ENCODE assay signal across 8 mouse cellular contexts in genomic region chr11:79736232-79737006, GRCm38 (mm10).
DNase-seq lines count a peak whose midpoint lies in the region; ATAC-seq and TF ChIP-seq lines count a peak whose summit lies in the region.

No protein-coding gene starts in this region.

- H3K4me2 ChIP-seq in heart, embryonic 16.5 days (ENCODE audit: low read depth, low read length) = no peak overlapping the region
- no peak overlapping the region for H3K4me2 ChIP-seq in hindbrain, embryonic 16.5 days (ENCODE audit: low read length)
- H3K4me2 ChIP-seq in midbrain, embryonic 15.5 days = no peak overlapping the region

- no peak for TF ChIP-seq POLR2A in brain, embryonic 14.5 days (IDR thresholded peaks at IDR 0.05; ENCODE audit: borderline replicate concordance, extremely low read depth, insufficient read depth, insufficient read length, poor library complexity, severe bottlenecking)

- 71% methylated on average over 15 of the region's 15 CpGs for WGBS in heart, embryonic 16.5 days
- 73% methylated on average over 15 of the region's 15 CpGs for WGBS in hindbrain, embryonic 16.5 days
- 80% methylated on average over 15 of the region's 15 CpGs for WGBS in midbrain, embryonic 15.5 days

- no peaks in the 10 kb centered on the region for H3K36me3 ChIP-seq in heart, embryonic 16.5 days (ENCODE audit: control insufficient read depth, insufficient read depth)
- H3K36me3 ChIP-seq in hindbrain, embryonic 16.5 days (ENCODE audit: control insufficient read depth, insufficient read depth, low read length) = no peaks in the 10 kb centered on the region
- H3K36me3 ChIP-seq in midbrain, embryonic 15.5 days (replicated peaks) = no peaks in the 10 kb centered on the region

- intact Hi-C loops in heart, postnatal 10 days (cut with DNase I) = no loop called here

- H3K4me1 ChIP-seq in heart, embryonic 16.5 days (ENCODE audit: control insufficient read depth, insufficient read depth, low read length) = peaks cover 35% of the 10 kb centered on the region
- peaks cover 15% of the 10 kb centered on the region for H3K4me1 ChIP-seq in hindbrain, embryonic 16.5 days (ENCODE audit: control insufficient read depth, insufficient read depth, low read depth, low read length)
- peaks cover 11% of the 10 kb centered on the region; the same call in 1 of the 2 replicates for H3K4me1 ChIP-seq in midbrain, embryonic 15.5 days

- H3K4me3 ChIP-seq in heart, embryonic 16.5 days (ENCODE audit: low read length) = no peak overlapping the region
- H3K4me3 ChIP-seq in hindbrain, embryonic 16.5 days (ENCODE audit: low read length) = no peak overlapping the region
- H3K4me3 ChIP-seq in midbrain, embryonic 15.5 days = no peak overlapping the region

- H3K9ac ChIP-seq in heart, embryonic 16.5 days (ENCODE audit: low read length) = no peak overlapping the region
- H3K9ac ChIP-seq in hindbrain, embryonic 16.5 days (ENCODE audit: low read depth, low read length) = no peak overlapping the region
- no peak overlapping the region for H3K9ac ChIP-seq in midbrain, embryonic 15.5 days

- peak; percentile 46; the same call in 1 of the 2 replicates for TF ChIP-seq CTCF in brain, embryonic 14.5 days (IDR thresholded peaks at IDR 0.05; ENCODE audit: borderline replicate concordance, extremely low read depth, insufficient read depth, insufficient read length)

- no peak for DNase-seq in heart, postnatal 10 days
- peak; percentile 84 for DNase-seq in brain, embryonic 14.5 days (ENCODE audit: low read depth)
- DNase-seq in spleen, postnatal 36 days (ENCODE audit: low spot score in 2 of 2) = no peak
- no peak for DNase-seq in left cerebral cortex, adult 9 months (ENCODE audit: low spot score in 2 of 2)
- DNase-seq in layer of hippocampus, postnatal 36 days = no peak

- H3K27me3 ChIP-seq in heart, embryonic 16.5 days (ENCODE audit: control insufficient read depth, insufficient read depth, low read length) = no peaks in the 10 kb centered on the region
- H3K27me3 ChIP-seq in hindbrain, embryonic 16.5 days (replicated peaks; ENCODE audit: control insufficient read depth, insufficient read depth, low read length) = no peaks in the 10 kb centered on the region
- no peaks in the 10 kb centered on the region for H3K27me3 ChIP-seq in midbrain, embryonic 15.5 days (replicated peaks)

- no peaks in the 10 kb centered on the region; the same call in 1 of the 2 replicates for H3K9me3 ChIP-seq in heart, embryonic 16.5 days (replicated peaks; ENCODE audit: control insufficient read depth, low read length)
- H3K9me3 ChIP-seq in hindbrain, embryonic 16.5 days (ENCODE audit: control insufficient read depth, low read length) = no peaks in the 10 kb centered on the region
- H3K9me3 ChIP-seq in midbrain, embryonic 15.5 days = no peaks in the 10 kb centered on the region

- peak; percentile 47; the same call in 1 of the 2 replicates for ATAC-seq in heart, embryonic 16.5 days (replicated peaks; ENCODE audit: extremely low read depth, insufficient read depth, low FRiP score)
- 0 out of 2 replicates have a peak, but pooled peaks have one; percentile 61 for ATAC-seq in hindbrain, embryonic 16.5 days
- ATAC-seq in midbrain, embryonic 15.5 days (replicated peaks) = peak; percentile 69; the same call in 1 of the 2 replicates

- peak overlapping the region; percentile 36 for H3K27ac ChIP-seq in heart, embryonic 16.5 days (ENCODE audit: low read length)
- H3K27ac ChIP-seq in hindbrain, embryonic 16.5 days (ENCODE audit: low read depth, low read length) = no peak overlapping the region
- no peak overlapping the region for H3K27ac ChIP-seq in midbrain, embryonic 15.5 days
